Mouse (Mus musculus) kidney, embryonic 16.5 days (tissue): ENCODE measurements around the gene Nudt21. TPM values are rescaled to one million over a fixed set of nuclear protein-coding genes. Genes with fewer than 3 reads are reported as not detected.

Source experiments
- ATAC-seq: fragments of 200-750 bp; cut with Nextera tagmentation; 2 replicates; pipeline ENCODE4 v1.8.0; 2017; ENCODE audit warnings: moderate TSS enrichment; ENCODE audit not compliant: low FRiP score, low TSS enrichment
- H3K27ac ChIP-seq: fragments of 300-500 bp; sonication (generic); 2 replicates; pipeline ENCODE4 v1.5.1; 2014; ENCODE audit warnings: low read length
- H3K27me3 ChIP-seq: fragments of 300-500 bp; sonication (generic); 2 replicates; pipeline ENCODE4 v1.6.1; 2014; ENCODE audit warnings: low read length, control low read depth, mixed read lengths; ENCODE audit not compliant: insufficient read depth
- H3K36me3 ChIP-seq: fragments of 300-500 bp; sonication (generic); 2 replicates; pipeline ENCODE4 v1.6.1; 2014; ENCODE audit warnings: low read length, control low read depth, mixed read lengths; ENCODE audit not compliant: insufficient read depth
- H3K4me1 ChIP-seq: fragments of 300-500 bp; sonication (generic); 2 replicates; pipeline ENCODE4 v1.6.1; 2014; ENCODE audit warnings: low read length, control low read depth, mixed read lengths; ENCODE audit not compliant: insufficient read depth
- H3K4me2 ChIP-seq: fragments of 300-500 bp; sonication (generic); replicated peaks from 2 replicates; pipeline ENCODE4 v1.6.1; 2014; ENCODE audit warnings: low read depth, low read length
- H3K4me3 ChIP-seq: fragments of 300-500 bp; sonication (generic); 2 replicates; pipeline ENCODE4 v1.5.1; 2014; ENCODE audit warnings: mild to moderate bottlenecking, low read length
- H3K9ac ChIP-seq: fragments of 300-500 bp; sonication (generic); replicated peaks from 2 replicates; pipeline ENCODE4 v1.6.1; 2014; ENCODE audit warnings: low read length
- H3K9me3 ChIP-seq: fragments of 300-500 bp; sonication (generic); 2 replicates; pipeline ENCODE4 v1.6.1; 2016; ENCODE audit warnings: low read length, control low read depth
- whole genome bisulfite sequencing: fragments of 180-500 bp; shearing (Covaris S2); extraction: QIAGEN DNeasy Blood & Tissue Kit; methylation state at CpG from one replicate; pipeline ENCODE4 v1.1.7; 2014; 5-methylcytosine and 5-hydroxymethylcytosine counted together
- polyA plus RNA-seq: library from polyadenylated mRNA; unstranded; fragments of >200 nt; fragmentation: Nextera tagmentation; extraction: Ambion mirVana; gene quantifications from 2 replicates; pipeline ENCODE4 v1.2.1, GENCODE M21; 2015

Nudt21 gene
- polyA plus RNA-seq, 1 experiment from 2014 or later = 115 TPM

- H3K4me1 ChIP-seq = no peaks in the 10 kb centered on the region
- H3K4me3 ChIP-seq = no peak overlapping the region
- H3K9ac ChIP-seq = no peak overlapping the region
- H3K9me3 ChIP-seq = no peaks in the 10 kb centered on the region
- 88% methylated on average over 11 of the region's 11 CpGs for WGBS
- peaks cover 74% of the 10 kb centered on the region for H3K36me3 ChIP-seq
- no peak for ATAC-seq
- H3K27me3 ChIP-seq = no peaks in the 10 kb centered on the region
- H3K27ac ChIP-seq = no peak overlapping the region
- no peak overlapping the region for H3K4me2 ChIP-seq
Observed at GRCm38 (mm10) chr8:93974602-93975186, 62.1 kb downstream of the Nudt21 start.

GRCm38 (mm10) chr8:93973831-93974375 lies 62.9 kb downstream of the Nudt21 start:
- H3K27me3 ChIP-seq = no peaks in the 10 kb centered on the region
- ATAC-seq = no peak
- no peak overlapping the region for H3K4me3 ChIP-seq
- WGBS = 87% methylated on average over 13 of the region's 13 CpGs
- no peak overlapping the region for H3K9ac ChIP-seq
- no peak overlapping the region for H3K27ac ChIP-seq
- H3K9me3 ChIP-seq = no peaks in the 10 kb centered on the region
- H3K4me2 ChIP-seq = no peak overlapping the region
- H3K36me3 ChIP-seq = peaks cover 69% of the 10 kb centered on the region
- no peaks in the 10 kb centered on the region for H3K4me1 ChIP-seq

GRCm38 (mm10) chr8:93972971-93973734 lies 63.7 kb downstream of the Nudt21 start:
- H3K9me3 ChIP-seq = no peaks in the 10 kb centered on the region
- no peak overlapping the region for H3K4me2 ChIP-seq
- H3K36me3 ChIP-seq = peaks cover 62% of the 10 kb centered on the region

GRCm38 (mm10) chr8:93972211-93972610 lies 64.6 kb downstream of the Nudt21 start:
- Histone ChIP-seq H3K4me3 (no peak overlapping the region), H3K9ac (no peak overlapping the region), H3K27ac (no peak overlapping the region), H3K4me2 (no peak overlapping the region), H3K27me3 (no peaks in the 10 kb centered on the region), H3K36me3 (peaks cover 56% of the 10 kb centered on the region), H3K9me3 (no peaks in the 10 kb centered on the region), H3K4me1 (peaks cover 4% of the 10 kb centered on the region; the same call in 1 of the 2 replicates)
- 87% methylated on average over 5 of the region's 5 CpGs for WGBS
- no peak for ATAC-seq

More at GRCm38 (mm10) chr8:93972971-93973734, 63.7 kb downstream of the Nudt21 start:
- 78% methylated on average over 14 of the region's 14 CpGs for WGBS
- Histone ChIP-seq H3K9ac (no peak overlapping the region), H3K4me1 (peaks cover 4% of the 10 kb centered on the region; the same call in 1 of the 2 replicates), H3K4me3 (no peak overlapping the region), H3K27ac (no peak overlapping the region), H3K27me3 (no peaks in the 10 kb centered on the region)
- ATAC-seq = no peak

GRCm38 (mm10) chr8:93971451-93971850 lies 65.4 kb downstream of the Nudt21 start:
- no peak overlapping the region for H3K9ac ChIP-seq
- peaks cover 51% of the 10 kb centered on the region for H3K36me3 ChIP-seq
- H3K27ac ChIP-seq = no peak overlapping the region
- H3K4me1 ChIP-seq = peaks cover 4% of the 10 kb centered on the region; the same call in 1 of the 2 replicates
- WGBS = 75% methylated on average over 10 of the region's 10 CpGs
- no peak for ATAC-seq
- no peak overlapping the region for H3K4me3 ChIP-seq
- no peaks in the 10 kb centered on the region for H3K27me3 ChIP-seq
- H3K9me3 ChIP-seq = no peaks in the 10 kb centered on the region
- H3K4me2 ChIP-seq = no peak overlapping the region

- ATAC-seq = no peak
- H3K27ac ChIP-seq = no peak overlapping the region
- H3K9ac ChIP-seq = no peak overlapping the region
- peaks cover 4% of the 10 kb centered on the region; the same call in 1 of the 2 replicates for H3K4me1 ChIP-seq
- no peaks in the 10 kb centered on the region for H3K9me3 ChIP-seq
- H3K4me3 ChIP-seq = no peak overlapping the region
- H3K36me3 ChIP-seq = peaks cover 36% of the 10 kb centered on the region
- 51% methylated on average over 7 of the region's 7 CpGs for WGBS
- H3K27me3 ChIP-seq = no peaks in the 10 kb centered on the region
- no peak overlapping the region for H3K4me2 ChIP-seq
Observed at GRCm38 (mm10) chr8:93969626-93970340, 67.0 kb downstream of the Nudt21 start.

- Histone ChIP-seq H3K4me3 (no peak overlapping the region), H3K36me3 (peaks cover 22% of the 10 kb centered on the region), H3K4me2 (no peak overlapping the region), H3K9ac (no peak overlapping the region), H3K27ac (no peak overlapping the region), H3K27me3 (no peaks in the 10 kb centered on the region), H3K4me1 (peaks cover 4% of the 10 kb centered on the region; the same call in 1 of the 2 replicates), H3K9me3 (no peaks in the 10 kb centered on the region)
- 63% methylated on average over 6 of the region's 6 CpGs for WGBS
- no peak; the same call in 1 of the 2 replicates for ATAC-seq
Observed at GRCm38 (mm10) chr8:93968293-93968692, 68.5 kb downstream of the Nudt21 start.

Other genes starting within 250 kb of the Nudt21 start
- gene Gnao1, start 227.1 kb downstream of the Nudt21 start, polyA plus RNA-seq = 2.8 and 3.3 TPM in 2 replicates
- 37.5 and 45.5 TPM in 2 replicates for gene Amfr, start 24.2 kb downstream of the Nudt21 start, polyA plus RNA-seq
- gene Ogfod1, start 167 bp upstream of the Nudt21 start, polyA plus RNA-seq = 11.3 and 12.7 TPM in 2 replicates
- 13.5 and 15.6 TPM in 2 replicates for gene Bbs2, start 61.9 kb upstream of the Nudt21 start, polyA plus RNA-seq
- gene Mt4, start 100.2 kb upstream of the Nudt21 start, polyA plus RNA-seq = not detected in 2 replicates
- gene Mt3, start 115.6 kb upstream of the Nudt21 start, polyA plus RNA-seq = 1.6 and 3.0 TPM in 2 replicates
- 143 and 167 TPM in 2 replicates for gene Mt2, start 135.6 kb upstream of the Nudt21 start, polyA plus RNA-seq
- gene Mt1, start 142.1 kb upstream of the Nudt21 start, polyA plus RNA-seq = 543 and 568 TPM in 2 replicates
- gene Nup93, start 177.5 kb upstream of the Nudt21 start, polyA plus RNA-seq = 92.3 and 94.2 TPM in 2 replicates